Mouse (Mus musculus): Measurements from ENCODE around the gene Fbxw9.
"Not testable (repeated sequence)": the region's sequence is repeated elsewhere in the genome, so short reads cannot be mapped to it uniquely, and the experiment has no call there.

The Fbxw9 gene

DNA sequence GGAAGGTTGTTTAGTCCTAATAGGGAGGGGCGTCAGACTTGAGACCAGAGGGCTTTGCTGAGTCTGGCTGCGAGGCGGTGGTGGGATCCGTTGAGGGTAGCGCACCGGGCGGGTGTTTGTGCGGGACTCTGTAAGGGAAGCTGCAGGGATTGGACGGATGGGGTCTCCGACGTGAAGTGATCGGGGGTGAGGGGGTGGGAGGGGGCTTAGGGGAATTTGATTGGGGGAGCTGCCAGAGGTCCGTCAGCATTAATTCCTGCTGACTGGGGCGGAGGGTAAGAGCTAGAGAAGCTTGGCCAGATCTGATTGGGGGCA lies 22.5 kb upstream of the Fbxw9 start:
- no peak for DNase-seq (ENCODE audit: low spot score in 2 of 2)

DNA sequence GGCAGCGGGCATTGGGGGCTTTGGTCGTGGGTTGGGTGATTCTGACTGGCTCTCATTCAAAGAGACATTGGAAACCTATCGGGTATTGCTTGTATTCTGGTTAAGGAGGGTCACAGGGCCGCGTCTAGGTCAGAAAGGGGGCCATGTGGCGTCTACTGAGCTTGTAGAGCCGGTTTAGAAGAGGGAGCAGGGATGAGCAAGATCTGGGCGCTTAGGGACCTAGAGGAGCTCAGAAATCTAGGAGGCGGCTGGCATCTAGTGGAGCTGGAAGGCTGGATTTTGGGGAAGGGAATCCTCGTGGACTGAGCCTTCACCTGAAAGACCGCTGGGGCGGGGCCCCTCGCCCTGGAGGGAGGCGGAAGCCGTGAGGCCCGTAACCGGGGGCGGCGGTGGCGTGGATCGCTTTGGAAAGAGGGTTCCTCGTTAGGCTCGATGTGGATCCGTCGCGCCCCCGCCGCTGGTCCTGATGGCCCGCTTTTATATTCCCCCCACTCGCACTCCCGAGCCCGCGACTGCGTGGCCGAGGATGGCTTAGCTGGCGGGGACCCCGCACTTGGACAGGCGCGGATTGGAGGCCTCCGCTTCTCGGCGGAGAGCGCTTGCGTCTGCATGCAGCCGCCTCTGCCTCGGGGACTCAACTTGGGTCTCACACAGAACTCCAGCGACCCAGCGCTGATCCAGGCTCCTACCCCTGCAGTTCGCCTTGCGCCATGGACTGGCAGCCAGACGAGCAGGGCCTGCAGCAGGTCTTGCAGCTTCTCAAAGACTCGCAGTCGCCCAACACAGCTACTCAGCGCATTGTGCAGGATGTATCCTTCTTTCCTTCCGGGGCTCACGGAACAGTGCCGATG lies 21.9 kb upstream of the Fbxw9 start:
- DNase-seq (ENCODE audit: low spot score in 2 of 2), result peak; percentile 61 to 67

DNA sequence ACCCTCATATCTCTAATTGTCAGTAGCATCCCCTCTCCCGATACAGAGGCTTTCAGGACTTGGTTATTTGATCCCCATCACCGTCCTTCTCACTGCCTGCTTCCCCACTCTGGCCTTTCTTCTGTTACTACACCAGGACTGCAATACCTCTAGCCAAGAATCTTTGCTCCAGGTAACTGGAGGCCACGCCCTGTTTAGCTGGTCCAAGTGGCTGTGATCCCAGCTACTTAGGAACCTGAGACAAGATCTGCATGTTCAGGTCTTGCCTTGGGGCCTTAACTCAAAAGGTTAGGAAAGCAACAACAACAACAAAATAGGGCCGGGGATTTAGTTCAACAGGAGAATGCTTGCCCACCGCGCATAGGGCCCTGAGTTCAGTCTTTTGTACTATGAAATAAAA lies 16.2 kb upstream of the Fbxw9 start:
- DNase-seq (ENCODE audit: low spot score in 2 of 2), result no peak

DNA sequence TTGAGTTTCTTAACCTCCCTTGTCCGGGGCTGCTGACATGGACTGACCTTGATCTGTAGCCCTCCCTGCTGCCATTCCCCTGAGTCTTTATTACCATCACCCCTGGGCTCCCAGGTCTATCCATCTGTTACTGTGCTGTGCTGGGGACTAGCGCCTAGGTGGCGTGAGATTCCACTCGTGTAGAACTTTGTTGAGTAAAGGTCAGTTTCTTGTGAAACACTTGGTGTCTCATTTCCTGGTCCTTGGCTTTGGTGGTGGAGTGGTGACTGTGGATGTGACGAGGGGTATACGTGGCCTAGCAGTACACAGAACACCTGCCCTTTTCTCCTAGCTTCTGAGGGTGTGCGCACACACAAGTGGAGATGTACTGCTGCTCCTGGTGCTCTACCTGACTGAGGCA lies 2.5 kb upstream of the Fbxw9 start:
- no peak for DNase-seq (ENCODE audit: low spot score in 2 of 2)

DNA sequence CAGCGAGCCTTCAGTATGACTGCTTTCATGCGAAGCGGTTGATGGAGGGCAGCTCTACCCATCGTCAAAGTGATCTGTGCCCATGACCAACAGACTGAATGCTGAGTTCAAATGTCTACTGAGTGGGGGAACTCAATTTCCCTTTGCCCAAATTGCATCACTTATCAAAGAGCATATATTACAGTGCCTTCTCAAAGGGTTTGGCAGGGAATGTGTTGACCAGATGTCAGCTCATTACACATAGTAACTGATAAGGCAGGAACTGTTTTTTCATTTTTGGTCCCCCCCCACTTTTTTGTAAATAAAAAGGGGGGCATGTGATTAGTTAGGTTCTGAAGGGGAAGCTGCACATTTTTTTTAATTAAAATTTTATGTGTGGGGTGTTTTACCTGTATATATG lies 2.7 kb downstream of the Fbxw9 start:
- DNase-seq (ENCODE audit: low spot score in 2 of 2), result no peak

DNA sequence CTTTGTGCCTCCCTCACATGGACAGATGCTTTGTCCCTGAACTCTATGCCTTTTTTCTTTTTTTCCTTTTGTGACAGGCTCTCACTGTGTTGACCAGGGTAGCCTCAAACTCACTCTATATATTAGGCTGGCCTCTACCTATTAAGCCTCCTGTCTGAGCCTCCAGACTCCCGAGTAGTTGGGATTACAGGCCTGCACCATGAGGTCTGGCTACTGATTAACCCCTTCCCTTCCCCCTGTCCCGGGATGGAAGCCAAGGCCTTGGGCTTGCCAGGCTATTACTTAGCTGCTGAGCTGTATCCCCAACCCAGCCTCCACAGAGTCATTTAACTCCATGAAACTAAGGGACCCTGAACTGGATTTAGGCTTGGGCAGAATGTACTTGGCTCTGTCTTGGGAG lies 5.4 kb downstream of the Fbxw9 start:
- no peak for DNase-seq (ENCODE audit: low spot score in 2 of 2)

DNA sequence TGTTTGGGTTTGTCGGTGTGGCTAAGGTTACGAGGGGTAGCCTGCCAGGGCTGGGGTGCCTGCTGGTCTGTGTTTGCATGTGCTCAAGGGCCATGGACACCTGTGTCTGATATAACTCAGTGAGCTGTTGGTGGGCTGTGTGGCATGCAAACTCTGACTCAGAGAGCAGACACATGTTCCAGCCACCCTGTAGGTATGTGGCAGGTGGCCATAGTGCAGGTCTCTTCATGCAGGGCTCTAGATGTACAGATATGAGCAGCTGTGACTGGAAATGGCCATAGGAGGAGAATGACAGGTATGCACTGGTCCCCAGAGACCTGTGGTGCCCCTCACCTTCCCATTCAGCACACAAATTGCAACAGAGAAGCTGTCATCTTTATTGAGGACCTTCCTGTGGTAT lies 7.3 kb downstream of the Fbxw9 start:
- no peak for DNase-seq (ENCODE audit: low spot score in 2 of 2)

DNA sequence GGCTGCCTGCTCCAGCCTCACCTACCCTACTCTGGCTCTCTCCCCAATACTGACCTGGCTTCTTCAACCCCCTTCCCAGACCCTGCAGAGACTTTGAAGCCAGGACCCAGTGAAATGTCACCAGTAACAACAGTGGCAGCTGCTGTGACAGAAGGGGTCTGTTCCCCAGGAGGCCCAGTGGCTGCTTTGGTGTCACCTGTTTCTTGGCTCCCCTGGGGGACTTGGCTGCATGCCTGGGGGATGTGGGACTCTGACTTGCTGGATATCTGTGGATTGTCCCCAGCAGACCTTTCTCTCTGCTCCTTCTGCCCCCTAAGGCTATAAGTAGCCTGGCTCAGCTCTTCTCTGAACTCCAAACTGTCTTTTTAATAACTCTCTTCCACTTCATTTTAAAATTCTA lies 8.1 kb downstream of the Fbxw9 start, which contains the start of gene Gm5741:
Gene Gm5741, minus strand, starts transcription at position 1 of the 400 bp plus-strand sequence.
- no peak for DNase-seq (ENCODE audit: low spot score in 2 of 2)

DNA sequence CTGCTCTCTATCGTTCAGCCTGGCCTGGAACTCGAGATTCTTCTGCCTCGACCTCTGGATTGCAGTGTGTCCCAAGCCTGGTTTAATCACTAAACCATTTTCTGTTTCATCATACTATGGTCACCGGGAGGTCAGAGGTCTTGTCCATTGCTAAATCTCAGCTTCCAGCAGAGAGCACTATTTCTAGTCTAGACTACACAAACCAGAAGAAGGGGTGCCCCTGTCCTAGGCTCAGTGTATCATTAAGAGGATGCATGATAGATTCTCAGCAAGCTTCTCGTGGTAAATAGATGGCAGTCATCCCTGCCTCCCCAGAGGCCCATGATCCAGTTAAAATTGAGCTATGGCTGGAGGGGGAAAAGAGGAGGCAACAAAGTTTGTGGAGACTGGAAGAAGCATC lies 11.2 kb downstream of the Fbxw9 start:
- no peak for DNase-seq (ENCODE audit: low spot score in 2 of 2)

DNA sequence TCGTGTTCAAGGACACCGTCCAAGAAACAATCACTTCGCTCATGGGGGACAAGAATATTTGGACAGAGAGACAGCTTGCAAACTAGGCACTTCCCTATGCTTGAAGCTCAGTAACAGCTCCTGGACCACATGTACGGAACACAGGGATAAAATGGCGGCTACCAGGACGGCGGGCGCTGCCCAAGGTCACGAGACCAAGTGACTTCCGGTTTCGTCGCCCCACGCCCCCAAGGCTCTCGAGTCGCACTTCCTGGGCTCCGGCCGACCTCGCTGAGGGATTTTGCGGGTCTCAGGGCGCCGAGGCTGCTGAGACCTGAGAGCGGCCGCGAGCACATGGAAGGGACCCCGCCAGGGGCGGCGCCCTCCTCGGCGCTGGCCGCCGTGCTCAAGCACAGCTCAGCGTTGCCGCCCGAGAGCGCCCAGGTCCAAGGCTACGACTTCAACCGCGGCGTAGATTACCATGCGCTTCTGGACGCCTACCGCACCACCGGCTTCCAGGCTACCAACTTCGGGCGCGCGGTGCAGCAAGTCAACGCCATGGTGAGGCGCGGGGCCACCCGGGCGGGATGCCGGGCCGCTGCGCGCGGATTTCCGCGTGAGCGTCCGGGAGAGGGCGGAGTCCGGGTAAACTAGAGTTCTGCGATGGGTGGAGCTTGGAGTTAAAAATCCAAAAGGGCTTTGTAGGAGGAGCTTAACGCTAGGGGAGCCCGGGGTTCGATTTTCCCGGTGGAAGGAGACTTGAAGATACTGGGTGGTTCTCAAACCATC lies 11.8 kb downstream of the Fbxw9 start, which contains the start of gene Dhps:
Gene Dhps, plus strand, starts transcription at position 244 of the 768 bp plus-strand sequence.
- peak; percentile 96 for DNase-seq (ENCODE audit: low spot score in 2 of 2)

DNA sequence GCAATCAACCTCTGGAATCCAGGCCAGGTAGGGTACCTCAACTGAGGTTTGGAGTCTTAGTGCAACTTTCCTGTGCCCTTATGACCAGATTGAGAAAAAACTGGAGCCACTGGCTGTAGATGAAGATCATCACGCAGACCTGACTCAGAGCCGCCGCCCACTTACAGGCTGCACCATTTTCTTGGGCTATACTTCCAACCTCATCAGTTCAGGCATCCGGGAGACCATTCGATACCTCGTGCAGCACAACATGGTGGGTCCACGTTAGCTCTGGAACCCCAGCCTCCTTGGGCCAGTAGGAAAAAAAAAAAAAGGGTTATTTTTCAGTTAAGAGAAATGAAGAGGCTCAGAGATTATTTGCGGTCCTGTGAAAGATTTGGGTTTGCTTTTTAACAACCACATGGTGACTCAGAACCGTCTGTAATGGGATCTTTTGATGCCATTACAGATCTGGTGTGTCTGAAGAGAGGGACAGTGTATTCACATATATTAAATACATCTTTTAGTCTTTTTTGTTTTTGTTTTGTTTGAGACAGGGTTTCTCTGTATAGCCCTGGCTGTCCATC lies 12.6 kb downstream of the Fbxw9 start:
- DNase-seq (ENCODE audit: low spot score in 2 of 2), result peak in 1 of 2 experiments; percentile 60

DNA sequence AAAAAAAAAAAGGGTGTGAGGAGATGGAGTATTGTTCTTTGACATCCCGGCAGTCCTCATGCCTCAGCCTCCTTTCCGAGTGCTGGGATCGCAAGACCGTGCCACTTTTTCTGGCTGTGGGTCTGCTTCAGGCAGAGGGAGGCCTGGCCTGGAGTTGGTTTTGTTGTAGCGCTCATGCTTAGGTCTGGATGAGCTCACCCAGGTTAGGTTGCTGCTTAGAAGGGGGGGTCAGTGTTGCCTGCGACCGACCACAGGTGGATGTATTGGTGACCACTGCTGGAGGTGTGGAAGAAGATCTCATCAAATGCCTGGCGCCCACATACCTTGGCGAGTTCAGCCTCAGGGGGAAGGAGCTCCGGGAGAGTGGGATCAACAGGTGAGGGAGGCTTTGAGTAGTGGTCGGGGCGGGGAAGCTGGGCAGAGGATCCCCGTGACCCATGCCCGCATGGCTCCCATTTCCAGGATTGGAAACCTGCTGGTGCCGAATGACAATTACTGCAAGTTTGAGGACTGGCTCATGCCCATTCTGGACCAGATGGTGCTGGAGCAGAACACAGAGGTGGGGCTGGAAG lies 13.3 kb downstream of the Fbxw9 start:
- DNase-seq (ENCODE audit: low spot score in 2 of 2), result peak in 1 of 2 experiments; percentile 38

DNA sequence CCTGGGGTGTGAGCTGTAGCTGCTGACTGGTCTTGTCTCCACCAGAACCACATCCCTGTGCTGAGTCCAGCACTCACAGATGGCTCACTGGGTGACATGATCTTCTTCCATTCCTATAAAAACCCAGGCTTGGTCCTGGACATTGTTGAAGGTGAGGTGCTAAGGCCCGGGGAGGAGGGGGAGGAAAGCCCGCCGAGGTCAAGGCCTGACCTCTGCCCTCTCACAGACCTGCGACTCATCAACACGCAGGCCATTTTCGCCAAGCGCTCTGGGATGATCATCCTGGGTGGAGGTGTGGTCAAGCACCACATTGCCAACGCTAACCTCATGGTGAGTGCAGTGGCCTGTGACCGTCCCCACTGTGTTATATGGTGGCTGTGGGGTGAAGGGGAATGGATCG lies 14.3 kb downstream of the Fbxw9 start:
- DNase-seq (ENCODE audit: low spot score in 2 of 2), result peak in 1 of 2 experiments; percentile 39

DNA sequence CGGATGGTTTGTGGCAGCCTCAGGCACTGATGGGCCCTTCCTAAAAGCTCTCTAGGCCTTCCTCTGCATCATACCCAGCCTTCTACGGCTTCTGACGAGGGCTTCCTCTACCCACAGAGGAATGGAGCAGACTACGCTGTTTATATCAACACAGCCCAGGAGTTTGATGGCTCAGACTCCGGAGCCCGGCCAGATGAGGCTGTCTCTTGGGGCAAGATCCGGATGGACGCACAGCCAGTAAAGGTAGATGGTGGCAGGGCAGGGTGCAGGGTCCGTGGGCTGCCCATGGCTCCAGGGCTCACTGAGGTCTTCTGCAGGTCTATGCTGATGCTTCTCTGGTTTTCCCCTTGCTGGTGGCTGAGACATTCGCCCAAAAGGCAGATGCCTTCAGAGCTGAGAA lies 14.8 kb downstream of the Fbxw9 start:
- DNase-seq (ENCODE audit: low spot score in 2 of 2), result no peak

DNA sequence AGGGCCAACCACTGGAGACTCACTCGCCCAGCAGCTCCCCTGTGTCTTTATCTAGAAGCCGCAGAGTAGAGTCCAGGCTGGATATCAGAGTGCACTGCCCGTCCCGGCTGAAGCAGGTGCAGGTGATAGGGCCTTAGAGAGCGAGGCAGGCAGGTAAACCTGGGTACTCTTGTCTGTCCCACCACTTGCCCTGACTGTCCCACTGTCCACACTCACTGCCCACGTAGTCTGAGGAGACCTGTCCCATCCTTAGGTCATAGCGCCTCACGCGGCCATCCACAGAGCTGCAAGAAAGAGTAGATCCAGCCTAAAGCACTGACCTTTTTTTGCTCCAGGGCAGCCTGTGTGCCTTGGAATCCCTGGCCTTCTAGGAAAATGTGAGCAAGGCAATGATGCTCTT lies 16.1 kb downstream of the Fbxw9 start:
- peak; percentile 50 to 60 for DNase-seq (ENCODE audit: low spot score in 2 of 2)

DNA sequence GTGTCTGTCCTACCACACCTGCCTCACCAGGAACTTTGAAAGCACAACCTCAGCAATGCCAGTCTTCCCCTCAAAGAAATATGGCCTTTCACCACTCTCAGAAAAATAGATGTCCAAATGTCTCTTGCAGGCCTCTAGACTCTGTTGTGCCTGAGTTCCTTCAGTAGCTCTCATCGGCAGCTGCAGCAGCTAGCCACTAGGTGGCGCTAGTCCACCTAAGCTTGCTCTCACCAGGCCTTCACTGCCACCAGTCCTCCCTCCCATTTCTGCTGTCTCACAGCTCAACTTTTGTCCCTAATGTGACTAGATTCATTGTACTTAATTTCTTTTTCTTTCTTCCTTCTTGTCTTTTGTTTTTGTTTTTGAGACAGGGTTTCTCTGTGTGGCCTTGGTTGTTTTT lies 17.1 kb downstream of the Fbxw9 start:
- peak; percentile 90 to 91 for DNase-seq (ENCODE audit: low spot score in 2 of 2)

DNA sequence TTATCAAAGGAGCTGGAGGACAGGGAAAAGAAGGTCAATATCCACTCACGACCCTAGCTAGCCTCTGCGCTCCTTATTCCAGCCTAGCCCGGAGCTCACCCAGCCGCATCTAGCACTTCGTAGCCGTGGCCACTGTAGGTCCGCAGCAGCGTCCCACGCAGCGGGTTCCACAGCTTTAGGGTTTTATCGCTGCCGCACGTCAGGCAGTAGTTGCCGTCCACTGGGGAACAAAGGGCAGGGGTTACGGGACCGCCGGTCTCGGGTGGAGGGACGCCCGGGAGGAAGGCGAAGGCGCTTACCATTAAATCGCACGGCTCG lies 20.3 kb downstream of the Fbxw9 start:
- no peak for DNase-seq (ENCODE audit: low spot score in 2 of 2)

DNA sequence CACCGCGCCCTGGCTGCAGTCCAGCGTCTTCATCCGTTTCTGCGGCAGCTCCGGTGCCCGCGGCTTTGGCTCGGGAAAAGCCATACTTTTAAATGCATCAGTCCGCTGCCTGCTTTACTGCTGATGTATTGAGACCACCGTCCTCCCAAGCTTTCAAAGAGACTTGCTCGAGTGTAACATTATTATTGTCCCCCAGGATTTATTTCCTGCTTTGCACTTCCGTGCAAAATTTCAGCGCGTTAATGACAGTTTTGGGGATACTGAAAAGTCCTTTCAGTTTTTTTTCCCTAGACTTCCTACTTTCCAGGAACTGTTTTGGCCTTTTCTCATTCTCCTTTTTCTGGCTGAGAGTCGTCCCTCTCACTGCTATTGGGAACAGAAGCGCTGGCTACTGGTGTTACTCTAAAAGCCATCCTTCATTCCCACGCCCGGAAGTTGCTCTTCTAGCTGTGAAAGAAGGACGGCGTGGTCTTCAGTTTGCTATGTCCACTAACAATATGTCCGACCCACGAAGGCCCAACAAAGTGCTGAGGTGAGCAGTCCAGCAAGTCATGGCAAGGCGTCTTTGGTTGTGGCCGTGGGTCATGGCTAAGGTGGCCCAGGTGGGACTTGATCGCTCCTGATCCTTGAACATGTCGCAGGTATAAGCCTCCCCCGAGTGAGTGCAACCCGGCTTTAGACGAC lies 20.8 kb downstream of the Fbxw9 start, which contains the start of gene Wdr83os:
Gene Wdr83os, plus strand, starts transcription at position 209 of the 684 bp plus-strand sequence.
- peak; percentile 70 to 72 for DNase-seq (ENCODE audit: low spot score in 2 of 2)

DNA sequence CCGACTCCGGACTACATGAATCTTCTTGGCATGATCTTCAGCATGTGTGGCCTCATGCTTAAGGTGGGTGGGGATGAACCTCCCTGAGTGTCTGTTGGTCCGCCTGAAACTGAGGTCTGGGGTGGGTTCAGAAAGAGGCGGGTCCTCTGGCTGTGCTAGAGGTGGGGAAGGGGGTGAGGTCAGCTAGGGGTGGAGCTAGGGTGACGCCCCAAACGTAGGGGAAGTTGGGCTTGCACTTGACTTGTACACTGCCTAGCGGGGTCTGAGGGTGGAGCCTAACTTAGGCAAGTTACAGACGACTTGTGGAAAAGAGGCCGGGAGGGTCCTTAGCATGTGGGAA lies 21.3 kb downstream of the Fbxw9 start, which contains the start of gene Wdr83:
Gene Wdr83, minus strand, starts transcription at position 91 of the 340 bp plus-strand sequence.
- no peak for DNase-seq (ENCODE audit: low spot score in 2 of 2)

DNA sequence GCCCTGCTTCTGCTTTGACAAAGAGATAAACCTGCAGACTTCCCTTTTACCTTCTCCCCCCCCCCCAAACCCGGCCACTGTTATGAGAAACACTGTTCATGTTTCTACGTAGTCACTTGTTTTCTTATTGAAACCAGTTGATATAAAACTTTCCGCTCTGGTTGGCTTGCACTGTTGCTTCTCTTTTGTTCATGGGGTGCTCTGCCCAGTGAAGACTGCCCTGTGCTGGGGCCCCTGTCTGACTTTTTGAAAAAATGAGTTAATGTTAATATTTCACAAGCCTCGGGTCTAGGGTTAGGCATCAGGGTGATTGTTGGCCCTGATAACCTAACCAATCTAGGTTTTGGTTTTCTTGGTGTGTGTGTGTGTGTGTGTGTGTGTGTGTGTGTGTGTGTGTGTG lies 22.3 kb downstream of the Fbxw9 start:
- DNase-seq (ENCODE audit: low spot score in 2 of 2), result not testable (repeated sequence)

DNA sequence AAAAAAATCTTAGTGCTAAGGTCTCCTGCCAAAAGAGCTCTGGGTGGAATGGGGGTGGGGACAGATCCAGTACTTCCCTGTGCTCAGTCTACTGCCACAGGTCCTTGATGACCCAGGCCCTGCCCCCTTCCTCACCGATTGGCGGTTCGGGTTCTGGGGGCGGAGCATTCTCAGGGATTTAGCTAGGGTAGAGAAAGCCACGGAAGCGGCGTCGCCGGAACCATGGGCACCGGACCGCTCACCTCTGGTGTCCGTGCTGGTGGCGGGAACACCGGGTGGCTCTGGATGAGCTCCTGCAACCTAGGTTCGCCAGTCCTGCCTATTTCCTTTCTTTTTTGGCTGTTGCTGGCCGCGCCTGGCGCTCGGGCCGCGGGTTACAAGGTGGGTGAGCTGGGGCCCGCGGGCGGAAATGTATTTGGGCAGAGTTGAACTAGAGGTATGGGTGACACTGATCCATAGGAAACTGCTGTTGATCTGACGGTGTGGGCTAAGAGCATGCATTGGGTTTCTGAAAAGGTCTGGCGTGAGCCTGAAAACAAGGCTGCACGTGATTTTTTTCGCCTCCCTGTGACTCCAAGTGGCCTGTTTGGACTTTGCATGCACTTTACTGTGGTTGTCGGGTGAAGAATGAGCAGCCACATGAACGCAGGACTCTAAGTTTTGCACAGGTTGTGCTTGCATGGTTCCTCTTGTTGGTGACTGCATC lies 23.4 kb downstream of the Fbxw9 start, which contains the start of gene Man2b1:
Gene Man2b1, plus strand, starts transcription at position 163 of the 706 bp plus-strand sequence.
- DNase-seq (ENCODE audit: low spot score in 2 of 2), result peak; percentile 94
